Mouse (Mus musculus) hindbrain, embryonic 12.5 days (tissue): ENCODE measurements at regions not wholly inside any gene's neighbourhood (a gene's known extent, or its start where the extent isn't known, plus 50 kb on each side); places are given as distances from the start of the nearest gene placed in this dataset.

ENCODE experiments used
- ATAC-seq: fragments of 200-750 bp; cut with Nextera tagmentation; 2 replicates; pipeline ENCODE4 v1.8.0; 2017; ENCODE audit warnings: moderate TSS enrichment; ENCODE audit not compliant: low FRiP score
- H3K27ac ChIP-seq: fragments of 300-500 bp; sonication (generic); 2 replicates; pipeline ENCODE4 v1.5.1; 2016; ENCODE audit warnings: mild to moderate bottlenecking
- H3K27me3 ChIP-seq: fragments of 300-500 bp; sonication (generic); 2 replicates; pipeline ENCODE4 v1.6.1; 2016; ENCODE audit warnings: mild to moderate bottlenecking
- H3K36me3 ChIP-seq: fragments of 300-500 bp; sonication (generic); 2 replicates; pipeline ENCODE4 v1.6.1; 2016; ENCODE audit warnings: mild to moderate bottlenecking
- H3K4me1 ChIP-seq: fragments of 300-500 bp; sonication (generic); 2 replicates; pipeline ENCODE4 v1.6.1; 2016
- H3K4me2 ChIP-seq: fragments of 300-500 bp; sonication (generic); replicated peaks from 2 replicates; pipeline ENCODE4 v1.6.1; 2016; ENCODE audit warnings: mild to moderate bottlenecking
- H3K4me3 ChIP-seq: fragments of 300-500 bp; sonication (generic); 2 replicates; pipeline ENCODE4 v1.5.1; 2016; ENCODE audit warnings: mild to moderate bottlenecking
- H3K9ac ChIP-seq: fragments of 300-500 bp; sonication (generic); 2 replicates; pipeline ENCODE4 v1.6.1; 2016; ENCODE audit warnings: mild to moderate bottlenecking, moderate library complexity
- H3K9me3 ChIP-seq: fragments of 300-500 bp; sonication (generic); replicated peaks from 2 replicates; pipeline ENCODE4 v1.6.1; 2016; ENCODE audit warnings: mild to moderate bottlenecking
- WGBS: fragments of 180-500 bp; shearing (Covaris S2); methylation state at CpG from one replicate; pipeline ENCODE4 v1.1.7; 2016; 5-methylcytosine and 5-hydroxymethylcytosine counted together

DNA sequence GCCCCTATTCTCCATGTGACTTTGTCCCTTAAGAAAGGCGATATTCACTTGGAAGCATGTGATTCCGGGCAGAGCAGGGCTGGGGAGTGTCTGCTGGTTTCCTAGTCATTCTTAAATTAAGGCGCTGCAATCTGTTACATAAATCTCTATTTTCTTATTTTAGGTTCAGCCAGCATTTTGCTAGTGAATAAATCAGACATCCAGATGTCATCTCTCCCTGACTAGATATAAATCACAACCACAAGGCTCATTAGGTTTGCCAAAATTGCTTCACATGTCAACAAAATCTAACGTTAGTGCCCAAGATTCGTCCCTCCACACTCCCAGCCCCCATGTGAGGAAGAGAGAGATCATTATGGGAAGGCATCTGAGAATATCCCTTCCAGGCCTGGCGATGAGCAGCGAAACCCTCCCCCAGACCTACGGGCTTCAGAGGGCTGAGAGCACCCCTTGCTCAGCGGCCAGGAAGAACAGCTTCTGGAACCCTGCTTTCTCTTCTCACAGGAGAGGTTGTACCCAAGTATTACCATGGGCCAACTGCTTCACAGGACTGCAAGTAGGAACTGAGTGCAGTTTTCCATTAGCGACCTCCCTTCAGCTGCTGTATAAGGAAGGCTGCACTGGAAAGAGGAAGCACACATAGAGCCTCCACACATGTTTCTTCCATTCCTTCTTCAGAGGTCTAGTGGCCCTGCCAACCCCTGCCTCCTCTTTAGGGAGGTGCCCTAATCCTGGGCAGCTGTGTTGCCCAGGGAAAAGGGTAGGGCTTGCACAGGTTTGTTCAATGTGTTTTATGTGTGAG lies 250.5 kb downstream of the Hivep2 start:
- Histone ChIP-seq H3K4me3 (no peak overlapping the region), H3K4me1 (no peaks in the 10 kb centered on the region), H3K36me3 (no peaks in the 10 kb centered on the region), H3K27me3 (no peaks in the 10 kb centered on the region), H3K9ac (no peak overlapping the region), H3K4me2 (no peak overlapping the region), H3K27ac (no peak overlapping the region), H3K9me3 (0 out of 2 replicates have a peak, but pooled peaks cover 5% of the 10 kb centered on the region)
- 83% methylated on average over 10 of the region's 10 CpGs for WGBS
- no peak for ATAC-seq

DNA sequence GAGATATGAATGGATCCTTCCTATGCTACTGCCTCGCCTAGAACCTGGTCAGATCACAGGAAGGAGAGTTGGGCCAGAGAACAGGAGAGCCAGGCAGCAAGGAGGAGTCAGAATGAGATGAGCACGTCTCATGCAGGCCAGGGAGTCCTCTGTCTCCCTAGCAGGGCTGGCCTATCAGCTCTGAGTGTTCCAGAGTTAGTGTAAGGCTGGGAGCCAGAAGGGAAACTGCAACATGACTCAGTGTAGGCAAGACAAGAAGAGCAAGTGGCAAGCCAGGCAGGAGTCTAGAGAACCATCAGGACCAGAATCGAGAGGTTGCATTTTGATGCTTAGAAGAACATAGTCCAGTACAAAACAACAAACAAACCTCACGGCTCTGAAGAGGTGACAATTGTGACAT lies 249.6 kb downstream of the Hivep2 start:
- Histone ChIP-seq H3K27ac (no peak overlapping the region), H3K4me3 (no peak overlapping the region), H3K4me1 (no peaks in the 10 kb centered on the region), H3K9ac (no peak overlapping the region), H3K9me3 (0 out of 2 replicates have a peak, but pooled peaks cover 5% of the 10 kb centered on the region), H3K4me2 (no peak overlapping the region), H3K27me3 (no peaks in the 10 kb centered on the region), H3K36me3 (no peaks in the 10 kb centered on the region)
- ATAC-seq, result no peak
- 74% methylated on average over 4 of the region's 4 CpGs for WGBS

DNA sequence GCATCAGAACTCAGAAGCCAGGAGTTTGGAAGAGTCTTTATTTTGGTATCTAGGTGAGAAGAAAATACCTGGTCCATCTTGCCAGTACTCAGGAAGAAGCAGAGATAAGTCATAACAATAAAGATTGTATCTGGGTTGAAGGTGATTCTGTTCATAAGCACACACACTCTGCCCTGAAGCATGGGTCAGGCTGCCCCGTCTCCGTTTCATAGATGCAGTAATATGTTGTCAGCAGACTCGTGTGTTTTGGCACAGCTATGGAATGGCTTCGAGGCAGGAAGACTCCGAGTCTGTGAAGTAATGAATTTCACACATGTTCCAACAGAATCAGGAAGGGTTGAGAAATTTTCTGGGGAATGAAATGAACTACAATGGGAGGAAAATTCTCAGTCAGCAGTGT lies 247.7 kb downstream of the Hivep2 start:
- Histone ChIP-seq H3K27ac (no peak overlapping the region), H3K36me3 (no peaks in the 10 kb centered on the region), H3K9me3 (0 out of 2 replicates have a peak, but pooled peaks cover 5% of the 10 kb centered on the region), H3K9ac (no peak overlapping the region), H3K4me1 (no peaks in the 10 kb centered on the region), H3K4me3 (no peak overlapping the region), H3K4me2 (no peak overlapping the region), H3K27me3 (no peaks in the 10 kb centered on the region)
- ATAC-seq, result no peak
- 86% methylated on average over 5 of the region's 5 CpGs for WGBS

DNA sequence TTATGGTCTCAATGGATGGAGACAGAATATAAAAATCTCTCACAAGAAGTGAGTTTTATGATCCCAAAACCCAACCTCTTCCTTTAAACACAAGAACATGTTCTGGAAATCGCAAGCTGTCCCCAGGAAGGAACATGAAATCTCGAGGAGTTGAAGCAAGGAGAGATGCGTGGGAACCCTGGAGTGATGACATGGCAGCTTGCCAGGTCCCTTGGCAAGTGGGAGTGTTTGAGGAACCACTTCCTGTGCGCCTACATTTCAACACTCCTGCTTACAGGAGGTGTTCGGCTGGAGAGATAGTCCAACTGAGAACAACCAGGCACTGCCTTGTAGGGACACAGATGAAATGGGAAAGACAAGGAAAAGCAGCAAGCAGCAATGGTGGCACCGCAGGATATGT lies 246.1 kb downstream of the Hivep2 start:
- no peaks in the 10 kb centered on the region for H3K4me1 ChIP-seq
- H3K4me2 ChIP-seq, result no peak overlapping the region
- no peak for ATAC-seq
- H3K9ac ChIP-seq, result no peak overlapping the region
- H3K27me3 ChIP-seq, result no peaks in the 10 kb centered on the region
- H3K27ac ChIP-seq, result no peak overlapping the region
- no peaks in the 10 kb centered on the region for H3K9me3 ChIP-seq
- 80% methylated on average over 6 of the region's 6 CpGs for WGBS
- no peak overlapping the region for H3K4me3 ChIP-seq
- H3K36me3 ChIP-seq, result no peaks in the 10 kb centered on the region

DNA sequence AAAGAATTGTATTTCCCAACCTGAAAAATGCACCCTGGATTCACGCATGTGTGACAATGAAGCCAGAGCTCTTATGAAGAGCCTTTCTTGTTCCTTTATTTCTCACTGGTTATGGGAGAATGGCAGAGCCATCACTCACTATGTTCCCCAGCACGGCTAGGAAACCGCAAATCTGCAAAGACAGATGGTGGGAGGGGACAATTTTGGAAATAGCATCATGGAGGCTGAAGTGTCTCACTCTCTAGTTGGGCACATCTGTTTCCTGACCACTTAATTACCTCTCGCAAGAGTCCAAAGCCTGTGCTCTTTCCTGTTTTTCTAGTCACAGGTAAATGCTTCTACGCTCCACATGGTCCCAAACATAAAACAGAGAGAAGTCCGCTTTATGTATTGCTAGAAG lies 245.6 kb downstream of the Hivep2 start:
- Histone ChIP-seq H3K9me3 (no peaks in the 10 kb centered on the region), H3K9ac (no peak overlapping the region), H3K36me3 (no peaks in the 10 kb centered on the region), H3K27ac (no peak overlapping the region), H3K4me3 (no peak overlapping the region), H3K4me1 (no peaks in the 10 kb centered on the region), H3K4me2 (no peak overlapping the region), H3K27me3 (no peaks in the 10 kb centered on the region)
- ATAC-seq, result no peak
- 87% methylated on average over 6 of the region's 6 CpGs for WGBS

DNA sequence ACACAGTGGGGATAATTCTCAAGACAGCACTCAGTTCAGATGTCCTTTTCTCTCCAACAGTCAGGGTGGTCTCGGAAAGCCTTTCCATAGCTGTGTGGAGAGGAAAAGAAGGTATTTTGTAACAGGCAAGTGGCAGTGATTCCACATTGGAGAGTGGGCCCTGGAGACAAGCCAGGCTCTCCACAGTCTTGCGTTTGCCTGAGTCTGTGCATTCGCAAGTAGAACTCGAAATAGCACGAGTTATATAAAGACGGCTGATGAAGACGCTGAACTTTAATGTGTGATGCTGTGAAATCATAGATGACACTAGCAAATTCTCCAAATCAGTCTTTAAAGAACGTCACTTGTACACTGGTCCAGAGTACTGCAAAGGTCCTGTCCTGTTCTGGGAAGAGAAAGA lies 244.6 kb downstream of the Hivep2 start:
- Histone ChIP-seq H3K4me3 (no peak overlapping the region), H3K27me3 (no peaks in the 10 kb centered on the region), H3K9me3 (no peaks in the 10 kb centered on the region), H3K4me2 (no peak overlapping the region), H3K27ac (no peak overlapping the region), H3K36me3 (no peaks in the 10 kb centered on the region), H3K9ac (no peak overlapping the region), H3K4me1 (no peaks in the 10 kb centered on the region)
- no peak for ATAC-seq
- WGBS, result 91% methylated on average over 8 of the region's 8 CpGs

DNA sequence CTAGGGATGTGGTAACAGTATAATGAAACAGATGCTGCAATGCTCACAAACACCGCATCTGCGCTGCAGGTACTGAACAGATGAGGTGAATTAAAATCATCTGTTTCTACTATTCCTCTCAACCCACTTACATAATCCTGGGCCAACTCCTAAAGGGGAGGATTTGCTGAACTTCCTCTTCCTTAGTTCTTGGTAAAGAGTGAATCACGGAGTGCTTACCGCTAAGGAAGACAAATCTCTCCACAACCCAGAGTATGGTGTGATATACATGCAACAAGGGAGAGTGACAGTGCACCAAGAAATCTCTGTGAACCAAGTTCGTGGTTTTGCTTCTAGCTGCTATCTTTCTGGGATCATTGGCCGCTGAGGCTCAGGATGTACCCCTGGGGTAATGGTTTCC lies 244.2 kb downstream of the Hivep2 start:
- no peaks in the 10 kb centered on the region for H3K27me3 ChIP-seq
- H3K4me3 ChIP-seq, result no peak overlapping the region
- WGBS, result 86% methylated on average over 6 of the region's 6 CpGs
- no peaks in the 10 kb centered on the region for H3K9me3 ChIP-seq
- no peak for ATAC-seq
- H3K9ac ChIP-seq, result no peak overlapping the region
- no peaks in the 10 kb centered on the region for H3K4me1 ChIP-seq
- no peaks in the 10 kb centered on the region for H3K36me3 ChIP-seq
- no peak overlapping the region for H3K4me2 ChIP-seq
- no peak overlapping the region for H3K27ac ChIP-seq

DNA sequence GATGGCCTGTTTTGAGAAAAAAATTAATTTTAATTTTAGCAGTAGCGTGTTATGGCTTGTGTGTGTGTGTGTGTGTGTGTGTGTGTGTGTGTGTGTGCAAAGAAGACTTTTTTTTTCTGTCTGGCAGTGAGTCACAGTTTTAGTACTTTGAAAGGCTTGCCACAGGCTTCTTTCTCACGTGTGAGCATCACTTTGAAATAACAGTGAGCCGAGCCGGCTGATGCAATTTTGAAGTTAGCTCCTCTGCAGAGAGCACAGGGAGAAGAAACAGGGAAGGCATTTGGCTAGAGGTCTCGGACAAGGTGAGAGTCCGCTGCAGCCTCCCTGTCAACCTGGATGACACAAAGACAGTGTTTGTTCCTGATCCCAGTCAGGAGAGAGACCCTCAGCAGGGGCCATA lies 242.3 kb downstream of the Hivep2 start:
- no peak overlapping the region for H3K27ac ChIP-seq
- no peak overlapping the region for H3K4me2 ChIP-seq
- H3K4me3 ChIP-seq, result no peak overlapping the region
- no peak for ATAC-seq
- WGBS, result 63% methylated on average over 6 of the region's 6 CpGs
- no peaks in the 10 kb centered on the region for H3K36me3 ChIP-seq
- no peak overlapping the region for H3K9ac ChIP-seq
- H3K9me3 ChIP-seq, result no peaks in the 10 kb centered on the region
- no peaks in the 10 kb centered on the region for H3K27me3 ChIP-seq
- H3K4me1 ChIP-seq, result no peaks in the 10 kb centered on the region

DNA sequence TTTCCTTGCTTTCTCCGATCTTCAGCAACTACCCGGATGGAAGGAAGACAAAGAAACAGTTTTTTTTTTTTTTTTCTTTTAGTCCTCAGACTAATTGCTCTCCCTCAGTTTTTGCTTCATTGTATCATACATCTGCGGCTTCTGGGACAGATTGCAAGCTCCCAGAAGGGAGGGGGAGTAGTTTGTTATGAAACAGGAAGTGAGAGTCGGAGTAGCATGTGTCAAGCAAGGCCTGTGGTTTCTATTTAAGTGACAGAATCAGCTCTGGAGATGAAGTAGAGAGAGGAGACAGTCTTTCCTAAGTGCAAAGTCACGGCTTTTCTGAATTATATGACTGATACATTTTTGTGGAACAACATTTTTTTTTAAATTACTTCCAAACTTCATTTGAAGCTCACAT lies 241.7 kb downstream of the Hivep2 start:
- ATAC-seq, result no peak
- no peaks in the 10 kb centered on the region for H3K9me3 ChIP-seq
- no peaks in the 10 kb centered on the region for H3K36me3 ChIP-seq
- H3K4me1 ChIP-seq, result no peaks in the 10 kb centered on the region
- no peak overlapping the region for H3K4me2 ChIP-seq
- H3K27me3 ChIP-seq, result no peaks in the 10 kb centered on the region
- H3K27ac ChIP-seq, result no peak overlapping the region
- WGBS, result 68% methylated on average over 5 of the region's 5 CpGs
- H3K9ac ChIP-seq, result no peak overlapping the region
- no peak overlapping the region for H3K4me3 ChIP-seq

DNA sequence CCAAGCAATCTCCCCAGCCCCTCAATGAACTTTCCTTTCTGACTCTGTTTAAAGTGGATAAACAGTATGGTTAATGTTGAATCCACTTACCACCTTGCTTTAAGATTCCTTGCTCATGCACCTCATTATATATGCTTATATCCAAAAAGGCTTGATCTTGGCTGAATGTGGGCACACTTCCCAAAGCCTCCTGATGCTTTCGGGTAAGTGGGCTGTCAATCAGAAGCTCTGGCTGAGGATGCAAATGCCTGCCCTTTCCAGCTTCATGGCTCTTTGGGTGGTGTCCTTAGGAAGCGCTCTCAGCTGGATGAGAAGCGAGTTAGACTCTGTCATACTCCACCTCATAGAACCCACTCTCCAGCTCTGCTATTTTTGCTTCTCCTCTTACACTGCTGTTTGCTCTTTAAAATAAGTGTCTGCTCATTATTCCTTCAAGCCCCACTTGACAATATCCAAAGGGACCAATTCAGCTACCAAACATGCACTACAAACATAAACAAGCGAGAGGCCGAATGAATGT lies 241.2 kb downstream of the Hivep2 start:
- H3K27me3 ChIP-seq, result no peaks in the 10 kb centered on the region
- no peaks in the 10 kb centered on the region for H3K9me3 ChIP-seq
- WGBS, result 82% methylated on average over 5 of the region's 5 CpGs
- H3K36me3 ChIP-seq, result no peaks in the 10 kb centered on the region
- no peak overlapping the region for H3K27ac ChIP-seq
- H3K4me2 ChIP-seq, result no peak overlapping the region
- no peak for ATAC-seq
- no peaks in the 10 kb centered on the region for H3K4me1 ChIP-seq
- H3K9ac ChIP-seq, result no peak overlapping the region
- no peak overlapping the region for H3K4me3 ChIP-seq
